8 mouse cellular contexts compared by ENCODE assay signal in genomic region chr14:47087182-47087581, GRCm38 (mm10).
DNase-seq lines count a peak whose midpoint lies in the region; ATAC-seq and TF ChIP-seq lines count a peak whose summit lies in the region.

No protein-coding gene starts in this region.

- no peak overlapping the region for H3K27ac ChIP-seq in bone marrow macrophage, adult 2 months (ENCODE audit: insufficient read depth, low read depth, low read length)
- no peak overlapping the region for H3K27ac ChIP-seq in embryonic facial prominence, embryonic 14.5 days (replicated peaks; ENCODE audit: low read depth, low read length)
- H3K27ac ChIP-seq in heart, adult 2 months, result peak overlapping the region; percentile 91
- no peak overlapping the region for H3K27ac ChIP-seq in limb, embryonic 14.5 days (replicated peaks; ENCODE audit: low read depth, low read length)
- H3K27ac ChIP-seq in midbrain, embryonic 16.5 days (ENCODE audit: low read length), result no peak overlapping the region

- no peaks in the 10 kb centered on the region for H3K9me3 ChIP-seq in embryonic facial prominence, embryonic 14.5 days (ENCODE audit: control insufficient read depth, low read length)
- no peaks in the 10 kb centered on the region for H3K9me3 ChIP-seq in limb, embryonic 14.5 days (ENCODE audit: control insufficient read depth, low read length)
- no peaks in the 10 kb centered on the region for H3K9me3 ChIP-seq in midbrain, embryonic 16.5 days (replicated peaks; ENCODE audit: control insufficient read depth, low read length, poor library complexity, severe bottlenecking)

- H3K36me3 ChIP-seq in embryonic facial prominence, embryonic 14.5 days (ENCODE audit: control insufficient read depth, insufficient read depth, low read length), result peaks cover 27% of the 10 kb centered on the region; the same call in 1 of the 2 replicates
- H3K36me3 ChIP-seq in heart, adult 2 months (ENCODE audit: control insufficient read depth, insufficient read depth, low read length), result peaks cover 4% of the 10 kb centered on the region; the same call in 1 of the 2 replicates
- peaks cover 42% of the 10 kb centered on the region for H3K36me3 ChIP-seq in limb, embryonic 14.5 days (ENCODE audit: control insufficient read depth, insufficient read depth, low read length)
- H3K36me3 ChIP-seq in midbrain, embryonic 16.5 days (ENCODE audit: control insufficient read depth, insufficient read depth, low read length), result no peaks in the 10 kb centered on the region

- peak; percentile 77 for TF ChIP-seq CTCF in bone marrow macrophage, adult 2 months (IDR thresholded peaks at IDR 0.05; ENCODE audit: low read depth, low read length)
- TF ChIP-seq CTCF in heart, adult 2 months (IDR thresholded peaks at IDR 0.05), result peak; percentile 85

- no peak overlapping the region for H3K4me3 ChIP-seq in bone marrow macrophage, adult 2 months (ENCODE audit: insufficient read depth, low read length)
- peak overlapping the region; percentile 20 for H3K4me3 ChIP-seq in embryonic facial prominence, embryonic 14.5 days (ENCODE audit: low read depth, low read length)
- H3K4me3 ChIP-seq in heart, adult 2 months, result peak overlapping the region; percentile 40
- peak overlapping the region; percentile 23 for H3K4me3 ChIP-seq in limb, embryonic 14.5 days (replicated peaks; ENCODE audit: low read length)
- H3K4me3 ChIP-seq in midbrain, embryonic 16.5 days (ENCODE audit: low read depth, low read length), result peak overlapping the region; percentile 29

- intact Hi-C loops in heart, adult 2 months (cut with DNase I), result loop anchor here (1.0 to 5.0 kb wide), 4 partner anchors 86 to 255 kb away; partner anchors contain the start of genes Cgrrf1 and Gch1

- H3K4me2 ChIP-seq in embryonic facial prominence, embryonic 14.5 days (ENCODE audit: low read depth, low read length), result peak overlapping the region; percentile 52
- peak overlapping the region; percentile 54 for H3K4me2 ChIP-seq in limb, embryonic 14.5 days (replicated peaks; ENCODE audit: low read depth, low read length, severe bottlenecking)
- H3K4me2 ChIP-seq in midbrain, embryonic 16.5 days (ENCODE audit: low read length), result peak overlapping the region; percentile 82

- H3K9ac ChIP-seq in embryonic facial prominence, embryonic 14.5 days (ENCODE audit: low read depth, low read length), result peak overlapping the region; percentile 44; the same call in 1 of the 2 replicates
- peak overlapping the region; percentile 69 for H3K9ac ChIP-seq in heart, adult 2 months (ENCODE audit: low read depth, low read length)
- peak overlapping the region; percentile 45; the same call in 1 of the 2 replicates for H3K9ac ChIP-seq in limb, embryonic 14.5 days (ENCODE audit: low read depth, low read length, severe bottlenecking)
- no peak overlapping the region; the same call in 1 of the 2 replicates for H3K9ac ChIP-seq in midbrain, embryonic 16.5 days (ENCODE audit: low read depth, low read length)

- TF ChIP-seq POLR2A in bone marrow macrophage, adult 2 months (IDR thresholded peaks at IDR 0.05; ENCODE audit: borderline replicate concordance, low read depth, low read length), result no peak
- TF ChIP-seq POLR2A in heart, adult 2 months (IDR thresholded peaks at IDR 0.05; ENCODE audit: insufficient read depth, low read depth, low read length), result no peak
- no peak for TF ChIP-seq POLR2A in limb, embryonic 14.5 days (IDR thresholded peaks at IDR 0.05; ENCODE audit: borderline replicate concordance, extremely low read depth, insufficient read depth, insufficient read length)

- TF ChIP-seq EP300 in heart, adult 2 months (IDR thresholded peaks at IDR 0.05; ENCODE audit: insufficient read depth, low read depth, low read length), result no peak; the same call in 1 of the 2 replicates

- H3K4me1 ChIP-seq in bone marrow macrophage, adult 2 months (ENCODE audit: control insufficient read depth, insufficient read depth, low read length), result no peaks in the 10 kb centered on the region
- H3K4me1 ChIP-seq in embryonic facial prominence, embryonic 14.5 days (ENCODE audit: control insufficient read depth, insufficient read depth, low read length), result no peaks in the 10 kb centered on the region
- peaks cover 5% of the 10 kb centered on the region for H3K4me1 ChIP-seq in heart, adult 2 months (ENCODE audit: control insufficient read depth, insufficient read depth, low read length)
- H3K4me1 ChIP-seq in limb, embryonic 14.5 days (ENCODE audit: control insufficient read depth, insufficient read depth, low read length), result peaks cover 5% of the 10 kb centered on the region; the same call in 1 of the 2 replicates
- H3K4me1 ChIP-seq in midbrain, embryonic 16.5 days (ENCODE audit: control insufficient read depth, insufficient read depth, low read length), result peaks cover 16% of the 10 kb centered on the region

- peak; percentile 89 for DNase-seq in B cell, adult 2 months
- DNase-seq in embryonic facial prominence, embryonic 14.5 days (ENCODE audit: low spot score), result peak; percentile 84
- peak; percentile 75 to 83 for DNase-seq in heart, adult 2 months
- peak; percentile 40 to 75 for DNase-seq in kidney, adult 8-10 months
- peak; percentile 82 for DNase-seq in limb, embryonic 14.5 days (ENCODE audit: low spot score)
- DNase-seq in spleen, postnatal 10 days (ENCODE audit: low spot score in 2 of 2), result peak; percentile 85 to 93

- H3K79me2 ChIP-seq in heart, adult 2 months (replicated peaks; ENCODE audit: control insufficient read depth, insufficient read depth, low read length), result no peaks in the 10 kb centered on the region

- ATAC-seq in embryonic facial prominence, embryonic 14.5 days (ENCODE audit: low read depth), result peak; percentile 16; the same call in 1 of the 2 replicates
- peak; percentile 41; the same call in 1 of the 2 replicates for ATAC-seq in limb, embryonic 14.5 days (ENCODE audit: low FRiP score, low read depth)
- ATAC-seq in midbrain, embryonic 16.5 days, result peak; percentile 50

- no peaks in the 10 kb centered on the region for H3K27me3 ChIP-seq in embryonic facial prominence, embryonic 14.5 days (replicated peaks; ENCODE audit: control insufficient read depth, insufficient read depth, low read length)
- no peaks in the 10 kb centered on the region for H3K27me3 ChIP-seq in heart, adult 2 months (ENCODE audit: control insufficient read depth, insufficient read depth, low read length)
- no peaks in the 10 kb centered on the region for H3K27me3 ChIP-seq in limb, embryonic 14.5 days (ENCODE audit: control insufficient read depth, insufficient read depth, low read length)
- no peaks in the 10 kb centered on the region for H3K27me3 ChIP-seq in midbrain, embryonic 16.5 days (ENCODE audit: control insufficient read depth, insufficient read depth, low read depth, low read length)

- WGBS in embryonic facial prominence, embryonic 14.5 days, result 35% methylated on average over 5 of the region's 5 CpGs
- WGBS in heart, adult 2 months, result 31% methylated on average over 5 of the region's 5 CpGs
- WGBS in limb, embryonic 14.5 days, result 32% methylated on average over 5 of the region's 5 CpGs
- 35% methylated on average over 5 of the region's 5 CpGs for WGBS in midbrain, embryonic 16.5 days
